Mouse (Mus musculus) layer of hippocampus, adult 6 months (tissue): Measurements from ENCODE around the gene Aimp1. TPM values are rescaled to one million over a fixed set of nuclear protein-coding genes. Genes with fewer than 3 reads are reported as not detected.

Source experiments
- long read RNA-seq, 2 experiments: library from polyadenylated mRNA; unstranded; transcript quantifications; one replicate each; pipeline ENCODE4 v2.0.0; 2019 to 2020
- polyA plus RNA-seq: library from polyadenylated mRNA; unstranded; fragments of <200 nt; fragmentation: Nextera tagmentation; gene quantifications from 2 replicates; pipeline ENCODE4 v1.2.3, GENCODE M21; 2021

Aimp1 gene
- 102 and 111 TPM in 2 replicates for polyA plus RNA-seq
- long read RNA-seq, experiment 1, transcript Aimp1-201 (7 exons, 1,126 nt) = major isoform, 73 of 101 reads
- long read RNA-seq, experiment 1, partial matches to known transcripts = 23 of 101 reads
- long read RNA-seq, experiment 1, other reads (novel, unspliced or antisense) = 5 of 101 reads
- long read RNA-seq, experiment 2, transcript Aimp1-201 (7 exons, 1,126 nt) = major isoform, 102 of 114 reads
- long read RNA-seq, experiment 2, partial matches to known transcripts = 5 of 114 reads
- long read RNA-seq, experiment 2, other reads (novel, unspliced or antisense) = 6 of 114 reads

GRCm38 (mm10) chr3:132684231-132684928 lies at the start of gene Aimp1:
Gene Aimp1, minus strand, starts transcription at chr3:132684370.

GRCm38 (mm10) chr3:132683447-132684230 lies 531 bp downstream of the Aimp1 start, which contains the start of gene Tbck:
Gene Tbck, plus strand, starts transcription at chr3:132684144.

GRCm38 (mm10) chr3:132629601-132630239 lies 54.5 kb downstream of the Aimp1 start, which contains the start of gene Gimd1:
Gene Gimd1, plus strand, starts transcription at chr3:132629820.

Other genes with a start within 250 kb of the Aimp1 start
- not detected in 2 replicates for gene Gimd1, start 54.5 kb downstream of the Aimp1 start, polyA plus RNA-seq
- 25.0 and 47.7 TPM in 2 replicates for gene Tbck, start 226 bp downstream of the Aimp1 start, polyA plus RNA-seq